Mouse (Mus musculus) 3T3-L1 (cell line): ENCODE data around the gene Heatr4.
"Not testable (repeated sequence)": the region's sequence is repeated elsewhere in the genome, so short reads cannot be mapped to it uniquely, and the experiment has no call there.

ENCODE experiments used
- DNase-seq: peaks from one replicate; pipeline ENCODE4 v3.0.0-alpha.2; 2015; ENCODE audit warnings: low read depth, low spot score

The Heatr4 gene

GRCm38 (mm10) chr12:83984752-83985151 is at the start of gene Heatr4:
Heatr4 (minus strand) TSS chr12:83984852.
- DNase-seq: no peak

DNA sequence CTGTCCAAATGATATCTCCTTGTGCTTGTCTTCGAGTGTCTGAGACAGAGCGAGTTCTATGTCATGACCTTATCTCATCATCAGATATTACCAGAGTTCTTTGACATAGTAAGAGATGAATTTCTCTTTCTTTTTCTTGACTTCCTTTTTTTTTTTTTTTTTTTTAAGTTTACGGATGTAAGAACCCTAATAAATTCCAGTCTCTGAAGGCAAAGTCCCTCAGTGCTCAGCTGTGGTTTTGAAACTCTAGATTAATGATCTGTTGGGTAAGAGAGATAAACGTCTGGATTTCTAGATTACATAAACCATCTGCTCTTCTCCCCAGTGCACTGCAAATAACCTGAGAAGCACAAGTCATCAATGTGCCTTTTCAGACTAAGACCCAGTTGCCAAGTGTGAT is 49.5 kb upstream of the Heatr4 start:
- DNase-seq: no peak

DNA sequence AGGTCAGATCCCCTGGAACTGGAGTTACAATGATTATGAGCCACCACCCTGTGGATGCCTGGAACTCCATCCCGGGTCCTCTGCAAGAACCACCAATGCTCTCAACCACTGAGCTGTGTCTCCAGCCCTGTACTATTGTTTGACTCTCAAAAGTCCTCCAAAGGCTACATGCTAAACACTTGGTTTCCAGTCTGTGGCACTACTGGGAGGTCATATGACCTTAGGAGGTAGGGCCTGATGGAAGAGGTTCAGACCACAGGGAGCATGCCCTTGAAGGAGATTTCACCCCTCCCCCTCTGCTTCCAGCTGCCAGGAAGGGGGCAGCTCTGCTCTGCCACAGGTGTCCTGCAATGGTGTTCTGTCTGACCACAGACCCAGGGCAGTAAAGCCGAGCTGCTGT is 48.6 kb upstream of the Heatr4 start:
- DNase-seq: not testable (repeated sequence)

DNA sequence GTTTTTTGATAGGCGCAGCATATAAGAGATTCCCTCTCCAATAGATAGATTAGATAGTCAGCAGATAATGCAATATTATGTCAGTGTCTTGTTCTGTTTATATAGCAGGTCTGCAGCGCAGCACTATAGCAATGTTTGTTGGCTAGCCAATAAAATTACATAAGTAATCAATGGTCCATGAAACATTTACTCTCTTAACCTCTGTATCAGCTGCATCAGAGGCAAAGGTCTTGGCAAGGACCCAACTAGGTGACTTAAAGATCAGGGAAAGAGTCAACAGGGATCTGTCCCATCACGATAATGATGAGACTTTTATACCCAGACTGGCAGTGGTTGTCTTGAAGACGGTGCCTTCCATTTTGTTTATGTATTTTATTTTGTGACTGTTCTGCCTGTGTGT is 48.2 kb upstream of the Heatr4 start:
- DNase-seq: no peak

DNA sequence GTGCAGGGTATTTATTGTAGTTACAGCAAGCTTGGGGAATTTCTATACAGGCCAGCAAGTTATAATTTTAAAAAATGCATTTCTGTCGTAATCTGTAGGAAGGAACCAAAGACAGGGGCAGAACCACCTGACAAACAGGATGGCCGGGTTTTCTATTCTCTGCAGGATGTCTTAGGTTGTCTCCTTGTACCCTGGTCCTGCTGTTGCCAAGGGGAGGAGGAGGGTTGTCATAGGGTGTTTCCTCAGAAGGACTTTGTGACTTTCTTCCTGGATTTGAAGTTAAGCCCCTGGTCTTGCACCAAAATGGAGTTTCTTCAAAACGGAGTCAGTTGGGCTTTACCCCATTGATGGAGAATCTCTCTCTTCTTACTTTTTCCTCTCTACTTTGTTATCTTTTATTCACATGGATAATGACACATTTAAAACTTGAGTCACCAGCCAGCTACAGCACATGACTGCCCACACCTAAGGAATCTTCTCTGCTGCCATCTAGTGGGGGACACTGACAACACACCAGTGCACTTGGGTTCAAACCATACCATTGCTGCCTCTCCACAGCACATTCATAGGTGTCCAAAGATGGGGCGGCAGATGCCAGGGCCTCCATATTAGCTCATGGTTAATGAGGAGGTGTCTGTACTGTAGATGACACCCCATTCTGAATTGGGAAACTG is 46.1 kb upstream of the Heatr4 start:
- peak; percentile 91 for DNase-seq

DNA sequence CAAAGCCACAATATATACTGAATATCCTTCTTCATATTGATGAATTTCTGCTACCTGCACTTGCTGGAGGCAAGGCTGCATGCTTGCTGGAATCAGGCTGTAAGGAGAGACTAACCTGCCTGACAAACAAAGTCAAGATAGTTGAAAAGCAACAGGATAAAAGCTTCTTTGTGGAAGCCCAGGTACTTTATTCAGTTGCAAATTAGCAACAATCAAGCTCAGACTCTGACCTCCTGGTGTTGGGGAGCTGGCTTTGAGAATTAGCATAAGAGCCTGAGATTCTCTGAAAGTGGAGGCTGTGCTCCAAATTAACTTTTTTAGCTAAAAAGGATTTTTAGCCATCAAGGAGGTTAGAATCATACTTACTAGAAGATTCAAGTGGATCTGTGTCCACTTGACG is 44.4 kb upstream of the Heatr4 start:
- DNase-seq: not testable (repeated sequence)

GRCm38 (mm10) chr12:84028328-84028727 is 43.7 kb upstream of the Heatr4 start:
- DNase-seq: not testable (repeated sequence)

DNA sequence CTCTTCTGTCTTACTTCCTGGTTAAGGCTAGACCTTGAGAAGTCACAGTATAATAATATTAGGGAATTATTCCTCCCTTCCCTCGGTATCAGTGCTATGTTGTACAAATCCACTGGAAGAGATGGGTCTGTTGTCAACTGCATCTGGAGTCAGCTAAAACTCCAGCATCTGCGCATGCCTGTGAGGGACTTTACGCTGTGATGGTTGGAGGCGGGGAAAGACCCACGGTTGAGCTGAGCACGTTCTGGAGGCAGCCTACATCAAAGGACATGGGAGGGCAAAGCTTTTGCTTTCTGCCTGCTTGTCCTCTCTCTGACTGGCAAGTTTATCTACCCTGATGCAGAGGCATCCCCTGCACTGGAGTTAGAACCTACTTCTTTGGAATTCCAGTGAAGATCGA is 41.2 kb upstream of the Heatr4 start:
- DNase-seq: no peak

DNA sequence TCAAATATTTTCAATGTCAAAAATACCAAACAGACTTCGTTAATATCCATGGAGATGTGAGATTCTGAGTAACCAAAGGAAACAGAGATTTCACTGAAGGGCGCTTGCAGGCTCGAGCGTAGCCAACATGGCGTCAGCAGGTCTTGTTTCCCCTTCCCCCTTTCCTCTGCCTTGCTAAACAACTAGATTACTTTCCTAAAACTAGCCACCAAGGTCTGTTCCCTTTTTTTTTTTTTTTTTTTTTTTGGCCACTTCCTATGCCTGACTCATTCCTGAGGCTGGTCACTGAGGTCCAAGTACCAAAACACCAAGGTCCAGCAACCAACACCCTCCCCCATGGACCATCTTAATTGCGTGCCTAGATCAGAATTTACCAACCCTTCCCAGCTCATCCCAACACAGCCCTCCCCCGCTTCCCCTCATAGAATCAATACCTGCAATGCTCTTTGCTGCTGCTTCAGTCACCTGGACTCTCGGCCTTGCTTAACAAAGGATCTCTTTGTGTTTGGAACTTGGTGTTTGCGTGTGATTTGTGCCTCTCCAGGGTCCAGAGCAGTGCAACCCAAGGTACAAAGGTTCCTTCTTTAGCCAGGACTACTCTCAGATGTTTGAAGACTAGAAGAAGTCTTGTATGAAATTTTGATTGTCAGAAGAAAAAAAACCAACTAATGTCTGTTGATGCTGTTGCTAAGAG is 38.5 kb upstream of the Heatr4 start:
- DNase-seq: no peak

GRCm38 (mm10) chr12:84022266-84022665 is 37.6 kb upstream of the Heatr4 start:
- DNase-seq: not testable (repeated sequence)

GRCm38 (mm10) chr12:84020528-84020927 is 35.9 kb upstream of the Heatr4 start:
- DNase-seq: peak; percentile 42

DNA sequence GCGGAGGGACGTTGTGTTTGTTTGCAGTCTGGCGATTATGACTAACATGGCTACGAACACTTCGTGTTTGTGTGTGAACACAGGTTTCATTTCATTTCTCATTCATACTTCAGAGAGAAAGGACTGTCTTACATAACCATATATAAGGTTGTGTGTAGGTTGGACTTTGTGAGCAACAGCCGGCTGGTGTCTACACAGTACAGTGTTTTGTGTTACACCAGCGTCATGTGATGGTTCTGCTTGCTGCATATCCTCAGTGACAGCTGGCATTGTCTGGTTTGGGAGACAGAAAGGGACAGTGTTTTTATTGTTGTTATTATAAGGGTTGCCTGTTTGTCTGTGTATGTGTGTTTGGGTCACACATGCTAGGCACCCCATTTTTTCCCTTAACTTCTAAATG is 29.0 kb upstream of the Heatr4 start:
- DNase-seq: no peak

DNA sequence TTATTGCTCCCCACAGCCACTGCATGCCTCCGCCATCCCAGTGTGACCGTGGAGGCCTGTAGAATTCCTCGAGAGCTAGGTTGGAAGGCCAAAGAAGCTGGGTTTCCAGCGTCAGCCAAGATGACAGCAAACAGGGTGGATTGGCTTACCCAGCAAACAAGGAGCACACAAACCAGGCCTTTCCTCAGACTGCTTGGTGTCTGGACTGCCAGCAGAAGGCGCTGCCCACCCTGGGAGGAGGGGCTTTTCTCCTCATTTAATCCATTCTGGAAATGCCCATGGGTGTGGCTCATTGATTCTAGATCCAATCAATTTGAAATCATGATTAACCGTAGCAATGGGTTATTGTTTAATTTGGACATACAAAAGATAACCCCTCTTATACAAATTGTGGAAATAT is 28.5 kb upstream of the Heatr4 start:
- DNase-seq: no peak

DNA sequence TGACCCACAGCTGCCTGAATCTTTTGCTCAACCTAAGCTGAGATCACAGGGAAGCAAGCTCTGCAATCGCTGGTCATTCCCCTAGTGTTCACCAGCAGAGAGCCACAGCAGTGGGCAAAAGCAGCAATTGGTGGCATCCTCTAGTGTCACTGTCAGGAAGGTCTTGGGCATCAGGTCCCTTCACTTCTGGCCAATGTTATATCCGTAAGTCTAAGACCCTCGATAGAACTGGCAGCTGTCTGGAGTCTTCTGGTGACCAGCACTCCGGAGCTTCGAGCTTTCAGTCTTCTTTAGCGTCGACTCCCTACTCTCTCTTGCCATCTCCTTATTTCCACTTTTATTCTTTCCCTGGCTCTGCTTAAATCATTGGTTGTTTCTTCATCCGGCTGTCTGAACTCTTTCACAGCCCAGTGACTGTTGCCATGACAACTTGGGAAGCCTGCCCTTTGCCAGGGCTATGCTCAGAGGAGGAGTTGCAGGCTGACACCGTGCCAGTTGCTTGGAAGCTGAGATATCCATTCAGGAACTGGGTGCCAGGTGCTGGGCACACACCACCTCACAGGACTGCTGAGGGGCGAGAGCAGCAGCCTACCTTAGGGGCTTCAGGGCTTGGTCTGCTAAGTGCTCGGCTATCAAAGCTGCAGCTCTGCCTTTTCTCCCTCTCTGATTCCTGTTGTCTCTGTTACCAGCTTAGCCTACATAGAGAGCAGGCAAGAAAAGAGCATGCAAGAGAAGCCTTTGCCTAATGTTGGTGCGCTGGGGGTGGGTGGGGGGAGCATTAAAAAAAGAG is 26.8 kb upstream of the Heatr4 start:
- DNase-seq: peak; percentile 40

GRCm38 (mm10) chr12:84010201-84010600 is 25.5 kb upstream of the Heatr4 start:
- no peak for DNase-seq

DNA sequence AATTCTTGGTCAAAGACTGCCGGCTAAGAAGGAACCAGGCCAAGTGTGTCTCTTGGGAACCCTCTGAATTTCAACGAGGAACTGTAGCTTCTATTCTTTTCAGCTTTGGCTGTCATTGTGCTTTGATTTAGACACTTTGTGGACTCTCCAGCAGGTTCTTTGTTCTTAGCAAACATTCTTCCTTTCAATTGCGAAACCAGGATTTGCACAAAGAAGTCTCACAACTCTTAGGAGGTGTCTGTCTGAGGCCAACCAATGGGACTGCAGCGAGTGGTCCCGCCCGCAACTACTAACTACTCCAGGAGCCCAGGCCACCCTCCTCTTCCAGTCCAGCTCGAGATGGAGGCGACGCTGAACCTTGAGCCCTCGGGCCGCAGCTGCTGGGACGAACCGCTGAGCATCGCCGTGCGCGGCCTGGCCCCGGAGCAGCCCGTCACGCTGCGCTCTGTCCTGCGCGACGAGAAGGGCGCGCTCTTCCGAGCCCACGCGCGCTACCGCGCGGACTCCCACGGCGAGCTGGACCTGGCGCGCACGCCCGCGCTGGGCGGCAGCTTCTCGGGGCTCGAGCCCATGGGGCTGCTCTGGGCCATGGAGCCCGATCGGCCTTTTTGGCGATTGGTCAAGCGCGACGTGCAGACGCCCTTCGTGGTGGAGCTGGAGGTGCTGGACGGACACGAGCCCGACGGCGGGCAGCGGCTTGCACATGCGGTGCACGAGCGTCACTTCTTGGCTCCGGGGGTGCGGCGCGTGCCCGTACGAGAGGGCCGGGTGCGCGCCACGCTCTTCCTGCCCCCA is 24.7 kb upstream of the Heatr4 start, which contains the start of gene Acot1:
TSS of gene Acot1 (plus strand) at position 320 of the 795 bp plus-strand sequence.
- DNase-seq: peak; percentile 55

GRCm38 (mm10) chr12:84008729-84009128 is 24.1 kb upstream of the Heatr4 start:
- DNase-seq: no peak

DNA sequence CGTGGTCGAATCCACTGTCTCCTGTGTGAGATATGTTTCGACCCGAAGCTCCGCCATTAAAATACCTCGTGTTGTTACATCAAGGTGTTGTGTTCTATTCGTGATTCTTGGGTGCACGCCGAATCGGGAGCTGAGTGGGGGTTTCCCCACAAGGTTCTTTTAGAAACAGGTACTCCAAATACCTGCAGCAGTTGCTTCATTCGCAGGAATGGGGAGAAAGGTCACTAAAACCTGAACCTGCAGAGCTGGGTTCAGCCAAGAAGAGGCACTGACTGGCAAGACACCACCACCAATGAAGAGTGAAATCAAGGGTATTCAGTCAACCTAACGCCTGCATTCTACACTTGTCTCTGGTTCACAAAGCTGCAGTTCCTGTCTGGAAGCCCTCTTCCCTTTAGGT is 23.6 kb upstream of the Heatr4 start:
- no peak for DNase-seq

DNA sequence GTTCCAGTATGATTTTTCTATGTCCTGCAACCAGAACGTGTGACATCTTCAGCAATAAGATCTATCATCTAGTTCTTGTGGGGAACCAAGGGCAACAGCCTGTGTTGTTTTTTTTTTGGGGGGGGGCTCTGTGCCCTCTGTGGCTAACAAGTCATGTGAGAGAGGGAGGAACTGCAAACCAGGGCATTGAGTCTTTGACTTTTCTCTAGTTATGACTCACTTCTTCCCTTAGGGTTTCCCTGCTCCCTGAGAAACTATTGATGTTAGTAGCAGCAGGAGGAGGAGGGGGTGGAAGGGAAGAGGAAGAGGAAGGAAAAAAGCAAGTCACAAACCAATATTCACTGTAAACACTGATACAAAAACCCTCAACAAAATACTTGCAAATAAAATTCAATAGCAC is 19.2 kb upstream of the Heatr4 start:
- DNase-seq: peak; percentile 14

GRCm38 (mm10) chr12:84000418-84000817 is 15.8 kb upstream of the Heatr4 start:
- no peak for DNase-seq

- peak; percentile 41 for DNase-seq
Measured at GRCm38 (mm10) chr12:83999237-83999636, 14.6 kb upstream of the Heatr4 start.
